Mouse (Mus musculus): ENCODE data around the gene Fxyd1. TPM values are rescaled to one million over a fixed set of nuclear protein-coding genes. Genes with fewer than 3 reads are reported as not detected.

The Fxyd1 gene
- polyA plus RNA-seq, 1 experiment from 2014 or later = 76.3 TPM

DNA sequence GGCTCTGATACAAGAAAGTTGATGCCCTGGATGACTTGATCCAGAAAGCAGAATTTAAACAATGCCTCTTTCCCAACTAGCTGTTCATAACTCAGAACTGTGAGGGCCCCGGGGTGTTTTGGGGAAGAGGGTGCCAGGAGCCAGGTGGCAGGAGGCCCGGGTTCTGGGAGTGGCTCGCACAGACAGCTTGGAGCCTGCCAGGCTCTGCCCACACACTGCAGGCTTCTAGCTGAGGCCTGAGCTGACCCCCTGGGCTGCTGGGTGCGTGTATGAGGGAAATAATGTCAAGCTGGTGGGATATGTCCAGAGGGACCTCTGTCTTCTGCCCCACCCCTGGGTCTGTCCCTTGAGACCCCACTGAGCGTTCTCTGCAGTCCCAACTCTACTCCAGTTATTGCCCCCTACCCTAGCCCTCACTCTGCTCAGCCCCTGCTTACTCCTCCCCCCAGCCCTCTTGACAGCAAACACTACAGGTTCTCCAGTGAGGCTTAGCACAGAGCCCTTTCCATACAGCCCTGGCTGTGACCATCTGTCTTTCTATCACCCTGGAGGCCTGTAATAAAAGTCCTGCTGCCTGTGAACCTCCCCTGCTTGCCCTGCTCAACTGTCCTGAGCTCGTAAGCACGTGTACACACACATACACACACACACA is 17.2 kb upstream of the Fxyd1 start:
- TF ChIP-seq CTCF (IDR thresholded peaks at IDR 0.05; ENCODE audit: low read depth) = no peak
- H3K4me2 ChIP-seq (ENCODE audit: low read length) = no peak overlapping the region
- H3K36me3 ChIP-seq (ENCODE audit: insufficient read depth, low read length) = no peaks in the 10 kb centered on the region
- H3K27me3 ChIP-seq (ENCODE audit: insufficient read depth, low read length) = no peaks in the 10 kb centered on the region
- no peak overlapping the region for H3K4me3 ChIP-seq (replicated peaks; ENCODE audit: low read depth, low read length)
- H3K9me3 ChIP-seq (replicated peaks; ENCODE audit: low read length) = no peaks in the 10 kb centered on the region
- WGBS = 43% methylated on average over 7 of the region's 7 CpGs
- DNase-seq (ENCODE audit: low spot score) = no peak
- no peaks in the 10 kb centered on the region for H3K4me1 ChIP-seq (replicated peaks; ENCODE audit: insufficient read depth, low read length)
- H3K27ac ChIP-seq = no peak overlapping the region
- ATAC-seq (replicated peaks; ENCODE audit: low FRiP score, low read depth) = no peak
- no peak overlapping the region for H3K9ac ChIP-seq (ENCODE audit: low read depth, low read length)

DNA sequence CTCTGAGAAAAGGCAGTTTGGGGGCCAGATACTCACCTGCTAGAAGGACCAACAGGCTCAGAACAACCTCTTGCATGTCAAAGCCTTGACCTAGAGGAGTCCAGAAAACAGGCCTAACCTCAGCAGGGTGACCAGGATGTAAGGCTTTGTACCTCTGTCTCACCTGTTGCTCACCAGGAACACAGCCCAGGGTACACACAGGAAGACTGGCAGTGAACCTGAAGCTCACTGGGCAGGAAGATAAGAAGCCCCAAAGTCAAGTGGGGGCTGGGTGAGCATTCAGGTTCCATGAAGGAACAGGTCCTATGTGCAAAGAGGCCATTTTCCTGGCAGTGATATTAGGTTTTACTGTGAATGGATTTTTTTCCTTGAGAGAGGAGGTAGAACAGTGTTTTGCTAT is 16.5 kb upstream of the Fxyd1 start:
- H3K9ac ChIP-seq (ENCODE audit: low read depth, low read length) = no peak overlapping the region
- no peak for ATAC-seq (replicated peaks; ENCODE audit: low FRiP score, low read depth)
- TF ChIP-seq CTCF (IDR thresholded peaks at IDR 0.05; ENCODE audit: low read depth) = no peak
- no peak overlapping the region for H3K4me2 ChIP-seq (ENCODE audit: low read length)
- no peaks in the 10 kb centered on the region for H3K36me3 ChIP-seq (ENCODE audit: insufficient read depth, low read length)
- no peak for DNase-seq (ENCODE audit: low spot score)
- no peak overlapping the region for H3K4me3 ChIP-seq (replicated peaks; ENCODE audit: low read depth, low read length)
- no peaks in the 10 kb centered on the region for H3K4me1 ChIP-seq (replicated peaks; ENCODE audit: insufficient read depth, low read length)
- no peak overlapping the region for H3K27ac ChIP-seq
- no peaks in the 10 kb centered on the region for H3K27me3 ChIP-seq (ENCODE audit: insufficient read depth, low read length)
- no peaks in the 10 kb centered on the region for H3K9me3 ChIP-seq (replicated peaks; ENCODE audit: low read length)

DNA sequence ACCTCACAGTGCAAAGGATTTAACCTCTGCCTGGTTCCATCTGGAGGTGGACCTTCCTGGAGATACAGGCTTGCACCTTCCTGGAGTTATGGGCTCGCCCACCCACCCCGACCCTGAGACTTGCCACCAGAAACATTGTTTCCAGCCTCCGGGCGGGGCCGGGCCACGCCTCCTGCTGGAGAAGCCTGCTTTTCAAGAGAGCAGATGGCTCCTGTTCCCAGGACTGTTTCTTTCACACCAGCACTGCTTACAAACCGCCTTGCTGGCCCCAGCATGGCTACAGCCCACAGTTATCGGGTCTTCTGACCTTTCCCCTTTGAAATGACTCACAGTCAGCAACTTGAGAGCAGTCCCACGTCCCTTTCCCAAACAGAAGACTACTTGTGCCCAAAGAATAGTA is 15.3 kb upstream of the Fxyd1 start:
- no peak overlapping the region for H3K4me3 ChIP-seq (replicated peaks; ENCODE audit: low read depth, low read length)
- WGBS = 20% methylated on average over 9 of the region's 9 CpGs

DNA sequence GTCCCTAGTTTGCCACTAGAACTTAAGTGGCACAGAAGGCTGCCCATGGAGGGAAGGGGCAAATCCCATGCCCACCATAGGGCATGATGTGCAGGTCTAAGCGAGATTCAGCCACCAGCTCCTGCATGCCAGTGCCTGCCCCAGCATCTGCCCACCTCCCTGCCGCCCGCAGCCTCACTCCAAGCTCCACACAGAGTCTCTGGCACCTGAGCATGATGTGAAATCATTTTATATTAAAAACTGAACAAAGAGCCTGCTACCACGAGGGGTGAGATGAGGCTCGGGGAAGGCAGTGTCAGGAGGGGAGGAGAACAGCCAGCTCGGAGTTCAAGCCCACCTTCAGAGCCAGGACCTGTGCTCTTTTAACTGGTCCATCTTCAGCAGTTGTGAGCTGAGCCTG is 13.3 kb upstream of the Fxyd1 start:
- 83% methylated on average over 6 of the region's 6 CpGs for WGBS
- H3K4me3 ChIP-seq (replicated peaks; ENCODE audit: low read depth, low read length) = no peak overlapping the region
- H3K36me3 ChIP-seq (ENCODE audit: insufficient read depth, low read length) = no peaks in the 10 kb centered on the region

More for the DNA sequence above, 15.3 kb upstream of the Fxyd1 start:
- ATAC-seq (replicated peaks; ENCODE audit: low FRiP score, low read depth) (no peak), DNase-seq (ENCODE audit: low spot score) (no peak)
- Histone ChIP-seq H3K4me1 (replicated peaks; ENCODE audit: insufficient read depth, low read length) (no peaks in the 10 kb centered on the region; the same call in 1 of the 2 replicates), H3K27me3 (ENCODE audit: insufficient read depth, low read length) (no peaks in the 10 kb centered on the region), H3K4me2 (ENCODE audit: low read length) (no peak overlapping the region), H3K9ac (ENCODE audit: low read depth, low read length) (no peak overlapping the region), H3K27ac (no peak overlapping the region), H3K36me3 (ENCODE audit: insufficient read depth, low read length) (no peaks in the 10 kb centered on the region), H3K9me3 (replicated peaks; ENCODE audit: low read length) (no peaks in the 10 kb centered on the region)
- TF ChIP-seq CTCF (IDR thresholded peaks at IDR 0.05; ENCODE audit: low read depth) = peak; percentile 16; the same call in 1 of the 2 replicates

DNA sequence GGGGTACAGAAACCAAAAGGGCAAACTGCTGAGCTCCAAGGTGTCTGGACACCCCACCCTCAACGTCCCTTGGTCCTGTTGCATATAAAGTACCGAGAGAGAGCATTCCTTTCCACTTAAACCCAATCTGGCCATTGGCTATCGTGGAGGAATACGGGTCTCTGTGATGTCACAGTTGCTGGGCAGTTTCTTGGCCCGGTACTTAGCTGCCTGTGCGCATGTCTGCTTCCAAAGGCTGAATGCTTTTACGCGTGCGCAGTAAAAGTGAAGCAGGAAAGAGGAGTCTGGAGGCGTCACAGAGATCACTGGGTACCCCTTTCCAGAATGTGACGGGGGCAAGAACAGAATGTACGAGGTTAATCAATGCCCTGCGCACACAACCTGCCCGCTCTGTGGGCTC is 12.5 kb upstream of the Fxyd1 start:
- Histone ChIP-seq H3K4me1 (replicated peaks; ENCODE audit: insufficient read depth, low read length) (no peaks in the 10 kb centered on the region; the same call in 1 of the 2 replicates), H3K27ac (no peak overlapping the region), H3K4me2 (ENCODE audit: low read length) (no peak overlapping the region), H3K4me3 (replicated peaks; ENCODE audit: low read depth, low read length) (no peak overlapping the region), H3K36me3 (ENCODE audit: insufficient read depth, low read length) (no peaks in the 10 kb centered on the region), H3K9ac (ENCODE audit: low read depth, low read length) (no peak overlapping the region), H3K27me3 (ENCODE audit: insufficient read depth, low read length) (no peaks in the 10 kb centered on the region), H3K9me3 (replicated peaks; ENCODE audit: low read length) (no peaks in the 10 kb centered on the region)
- 82% methylated on average over 14 of the region's 14 CpGs for WGBS
- TF ChIP-seq CTCF (IDR thresholded peaks at IDR 0.05; ENCODE audit: low read depth) = no peak
- DNase-seq (ENCODE audit: low spot score) (peak; percentile 16), ATAC-seq (replicated peaks; ENCODE audit: low FRiP score, low read depth) (no peak)

More for the DNA sequence above, 13.3 kb upstream of the Fxyd1 start:
- no peak for TF ChIP-seq CTCF (IDR thresholded peaks at IDR 0.05; ENCODE audit: low read depth)
- ATAC-seq (replicated peaks; ENCODE audit: low FRiP score, low read depth) (no peak), DNase-seq (ENCODE audit: low spot score) (no peak)
- Histone ChIP-seq H3K27ac (no peak overlapping the region), H3K9ac (ENCODE audit: low read depth, low read length) (no peak overlapping the region), H3K4me1 (replicated peaks; ENCODE audit: insufficient read depth, low read length) (no peaks in the 10 kb centered on the region; the same call in 1 of the 2 replicates), H3K4me2 (ENCODE audit: low read length) (no peak overlapping the region), H3K27me3 (ENCODE audit: insufficient read depth, low read length) (no peaks in the 10 kb centered on the region), H3K9me3 (replicated peaks; ENCODE audit: low read length) (no peaks in the 10 kb centered on the region)

DNA sequence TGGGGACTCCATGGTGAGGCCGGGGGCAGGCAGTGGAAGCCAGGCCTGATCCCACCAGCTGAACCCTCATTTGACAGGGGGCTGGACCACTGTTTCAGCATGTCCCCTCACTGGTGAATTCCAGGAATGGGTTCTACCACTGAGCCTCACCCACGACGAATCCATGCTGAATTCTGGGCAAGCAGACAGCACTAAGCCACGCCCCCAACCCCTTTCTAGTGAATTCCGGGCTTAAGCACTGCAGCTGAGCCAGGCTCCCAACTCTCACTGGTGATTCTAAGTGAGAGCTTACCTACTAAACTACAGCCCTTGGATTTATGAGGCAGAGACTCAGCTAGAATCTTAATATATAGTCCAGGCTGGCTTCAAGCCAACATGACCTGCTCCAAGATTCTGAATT is 10.8 kb upstream of the Fxyd1 start:
- WGBS = 33% methylated on average over 5 of the region's 5 CpGs
- Histone ChIP-seq H3K27me3 (ENCODE audit: insufficient read depth, low read length) (no peaks in the 10 kb centered on the region), H3K4me2 (ENCODE audit: low read length) (no peak overlapping the region), H3K4me3 (replicated peaks; ENCODE audit: low read depth, low read length) (no peak overlapping the region), H3K4me1 (replicated peaks; ENCODE audit: insufficient read depth, low read length) (no peaks in the 10 kb centered on the region; the same call in 1 of the 2 replicates), H3K36me3 (ENCODE audit: insufficient read depth, low read length) (no peaks in the 10 kb centered on the region), H3K9me3 (replicated peaks; ENCODE audit: low read length) (no peaks in the 10 kb centered on the region), H3K27ac (no peak overlapping the region), H3K9ac (ENCODE audit: low read depth, low read length) (no peak overlapping the region)
- no peak for TF ChIP-seq CTCF (IDR thresholded peaks at IDR 0.05; ENCODE audit: low read depth)
- DNase-seq (ENCODE audit: low spot score) = peak; percentile 69
- no peak; the same call in 1 of the 2 replicates for ATAC-seq (replicated peaks; ENCODE audit: low FRiP score, low read depth)
